Mouse (Mus musculus): Measurements from ENCODE around the gene Srpk1.
"Not testable (repeated sequence)": the region's sequence is repeated elsewhere in the genome, so short reads cannot be mapped to it uniquely, and the experiment has no call there.

The Srpk1 gene

DNA sequence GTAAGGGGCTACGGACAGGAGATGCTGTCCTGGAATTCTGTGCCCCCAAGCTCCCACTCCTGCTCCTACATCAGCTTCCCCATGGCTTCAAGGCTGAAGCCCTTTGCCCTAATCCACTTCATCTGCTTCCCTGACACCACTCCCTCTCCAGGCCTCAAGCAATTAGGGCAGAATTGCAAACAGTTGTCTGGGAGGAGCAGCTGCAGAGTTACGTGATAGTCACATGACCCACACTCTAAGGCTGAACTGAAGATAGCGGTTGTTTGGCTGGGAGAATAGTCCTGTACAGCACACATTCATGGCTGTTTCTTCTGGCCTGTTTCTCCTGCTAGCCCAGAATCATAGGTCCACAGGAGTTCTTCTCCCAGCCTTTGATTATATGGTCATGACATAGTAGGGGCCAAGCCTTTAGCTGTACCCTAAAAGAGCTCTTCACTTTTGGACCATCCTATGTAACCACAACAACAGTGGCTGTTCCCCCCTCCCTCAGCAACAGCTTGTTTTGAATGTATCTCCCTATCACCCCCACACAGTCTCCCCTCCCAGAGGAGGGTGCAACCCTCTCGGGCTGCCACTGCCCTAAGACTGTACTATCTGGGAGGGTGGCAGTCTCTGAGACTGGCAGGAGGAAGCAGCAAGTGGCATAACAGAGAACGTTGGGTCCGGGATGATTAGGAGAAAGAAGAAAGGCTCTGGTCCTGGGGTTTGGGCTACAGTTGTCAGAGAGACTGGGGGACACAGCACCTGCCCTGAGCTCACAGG, 65.7 kb downstream of the Srpk1 start:
- DNase-seq (ENCODE audit: low read depth, low spot score), result no peak

GRCm38 (mm10) chr17:28554021-28554420, 68.5 kb downstream of the Srpk1 start:
- not testable (repeated sequence) for DNase-seq (ENCODE audit: low read depth, low spot score)

DNA sequence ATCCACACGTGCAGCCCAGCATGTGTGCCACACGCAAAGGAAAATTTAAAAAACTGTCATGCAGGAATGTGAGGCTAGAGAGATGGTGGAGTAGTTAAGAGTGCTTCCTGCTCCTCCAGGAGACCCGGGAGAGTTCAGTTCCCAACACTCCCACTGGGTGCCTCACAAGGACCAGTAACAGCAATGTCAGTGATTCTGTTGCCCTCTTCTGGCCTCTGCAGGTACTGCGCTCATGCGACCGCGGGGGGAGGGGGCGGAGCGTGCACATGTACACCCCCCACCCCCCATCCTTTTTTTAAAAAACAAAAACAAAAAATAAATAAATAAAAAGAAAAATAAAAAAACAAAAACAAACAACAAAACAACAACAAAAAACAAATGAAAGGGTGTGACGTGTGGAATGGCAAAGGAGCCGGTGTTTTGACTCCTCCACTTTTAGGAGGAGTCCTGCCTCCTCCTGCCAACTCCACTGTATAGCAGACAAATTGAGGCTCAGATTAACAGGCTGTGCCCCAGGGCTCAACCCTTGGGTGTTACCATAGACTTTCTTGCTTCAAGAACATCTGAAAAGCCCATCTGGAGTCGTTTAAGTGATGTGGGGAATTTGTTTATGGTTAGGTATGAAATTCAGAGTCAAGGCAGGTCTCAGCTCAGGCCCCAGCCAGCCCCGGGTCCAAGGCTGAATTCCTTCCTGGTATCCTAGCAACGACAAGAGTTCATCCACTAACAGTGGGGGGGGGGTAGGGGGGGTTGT, 69.3 kb downstream of the Srpk1 start:
- DNase-seq (ENCODE audit: low read depth, low spot score), result peak; percentile 85

DNA sequence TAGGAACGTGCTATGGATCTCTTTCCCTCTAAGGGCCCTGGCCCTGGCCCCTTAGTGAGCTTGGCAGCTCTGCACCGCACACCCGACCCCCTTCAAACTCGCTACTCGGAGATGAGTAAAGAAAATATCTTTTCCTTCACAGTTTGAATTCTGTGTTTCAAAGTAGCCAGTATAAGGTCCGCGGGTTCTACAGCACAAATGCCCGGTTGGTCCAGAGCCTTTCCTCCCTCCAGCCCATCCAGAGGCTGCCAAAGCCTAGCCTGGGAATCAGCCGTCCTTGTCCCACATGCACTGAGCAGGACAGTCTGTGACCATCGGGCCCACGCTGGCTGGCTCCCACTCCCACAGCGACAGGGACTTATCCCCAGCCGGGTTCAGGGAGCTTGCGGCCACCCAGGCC, 73.4 kb downstream of the Srpk1 start, which contains the start of gene Clpsl2:
Gene Clpsl2, plus strand, starts transcription at position 301 of the 400 bp plus-strand sequence.
- no peak for DNase-seq (ENCODE audit: low read depth, low spot score)

- no peak for DNase-seq (ENCODE audit: low read depth, low spot score)
Measured at GRCm38 (mm10) chr17:28548550-28548949, 74.0 kb downstream of the Srpk1 start.

GRCm38 (mm10) chr17:28546925-28547324, 75.6 kb downstream of the Srpk1 start:
- DNase-seq (ENCODE audit: low read depth, low spot score), result no peak

DNA sequence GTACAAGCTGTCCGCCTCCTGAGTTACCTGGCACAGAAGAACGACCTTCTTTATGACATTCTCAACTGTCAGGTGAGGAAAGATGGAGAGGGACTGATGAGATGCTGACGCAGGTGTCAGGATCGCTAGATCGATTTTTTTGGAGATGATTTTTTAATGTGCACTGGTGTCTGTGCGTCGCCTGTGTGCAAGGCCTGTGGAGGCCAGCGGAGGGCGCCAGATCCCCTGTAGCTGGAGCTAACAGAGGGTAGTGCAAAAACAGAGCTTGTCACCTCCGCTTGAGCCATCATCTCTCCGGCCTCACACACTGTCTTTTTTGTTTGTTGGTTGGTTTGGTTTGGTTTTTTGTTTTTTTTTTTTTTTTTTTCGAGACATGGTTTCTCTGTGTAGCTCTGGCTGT, 84.6 kb downstream of the Srpk1 start:
- DNase-seq (ENCODE audit: low read depth, low spot score), result no peak

Data from forelimb bud, embryonic 11.5 days (tissue).